Mouse (Mus musculus) kidney, adult 2 months (tissue): ENCODE data around the gene Nubp1. TPM values are rescaled to one million over a fixed set of nuclear protein-coding genes. Genes with fewer than 3 reads are reported as not detected.

Source experiments
- DNase-seq: peaks from one replicate; pipeline ENCODE4 v3.0.0; 2021
- H3K27ac ChIP-seq: fragments of 200-500 bp; 2 replicates; pipeline ENCODE4 v1.5.1; 2012; ENCODE audit warnings: low read depth, low read length, control low read depth, inconsistent platforms; ENCODE audit not compliant: insufficient read depth
- H3K27me3 ChIP-seq: fragments of 200-500 bp; replicated peaks from 2 replicates; pipeline ENCODE4 v1.6.1; 2012; ENCODE audit warnings: mild to moderate bottlenecking, moderate library complexity, low read length, inconsistent platforms; ENCODE audit not compliant: control insufficient read depth, insufficient read depth
- H3K36me3 ChIP-seq: fragments of 200-500 bp; 2 replicates; pipeline ENCODE4 v1.6.1; 2012; ENCODE audit warnings: mild to moderate bottlenecking, moderate library complexity, low read length, inconsistent platforms; ENCODE audit not compliant: control insufficient read depth, insufficient read depth
- H3K4me1 ChIP-seq: fragments of 200-500 bp; 2 replicates; pipeline ENCODE4 v1.6.1; 2011; ENCODE audit warnings: low read length; ENCODE audit not compliant: control insufficient read depth, insufficient read depth
- H3K4me3 ChIP-seq: fragments of 200-500 bp; 2 replicates; pipeline ENCODE4 v1.5.1; 2011; ENCODE audit warnings: mild to moderate bottlenecking, low read depth, low read length, control low read depth; ENCODE audit not compliant: insufficient read depth
- CTCF ChIP-seq: fragments of 200-500 bp; conservative IDR thresholded peaks from 2 replicates; pipeline ENCODE4 v1.5.1; 2011; ENCODE audit warnings: low read depth, mild to moderate bottlenecking, control low read depth, low read length, moderate library complexity, mixed read lengths; ENCODE audit not compliant: insufficient read depth, insufficient read length
- POLR2A ChIP-seq: fragments of 200-500 bp; IDR thresholded peaks from one replicate; pipeline ENCODE4 v1.6.1; 2011; ENCODE audit warnings: low read depth, low read length, control low read depth
- WGBS: fragments of 180-500 bp; shearing (Covaris S2); methylation state at CpG from one replicate; pipeline ENCODE4 v1.1.7; 2018; 5-methylcytosine and 5-hydroxymethylcytosine counted together
- polyA plus RNA-seq: library from polyadenylated mRNA; depleted of rRNA; stranded (reverse); fragments of >200 nt; gene quantifications from 2 replicates; pipeline ENCODE4 v1.2.3, GENCODE M21; 2012

The Nubp1 gene
- polyA plus RNA-seq, 1 experiment = 30.5 TPM

DNA sequence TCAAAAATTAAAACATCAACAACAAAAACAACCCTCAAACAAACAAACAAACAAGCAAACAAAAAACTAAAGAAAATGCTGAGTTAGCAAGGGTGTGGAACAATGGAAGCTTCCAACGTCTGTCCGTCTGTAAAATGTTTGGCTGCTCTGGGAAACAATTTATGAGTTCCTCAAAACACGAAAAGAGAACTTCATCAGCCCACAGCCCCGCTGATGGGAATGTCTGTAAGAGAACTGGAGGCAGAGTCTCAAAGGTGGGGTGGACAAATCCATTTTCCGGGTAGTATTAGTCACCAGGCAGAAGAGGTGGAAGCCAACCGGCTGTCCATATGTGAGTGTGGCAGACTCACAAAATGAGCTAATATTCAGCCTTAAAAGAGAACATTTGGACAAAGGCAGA, 29.6 kb downstream of the Nubp1 start:
- Histone ChIP-seq H3K27ac (no peak overlapping the region), H3K4me3 (no peak overlapping the region), H3K36me3 (no peaks in the 10 kb centered on the region), H3K4me1 (no peaks in the 10 kb centered on the region), H3K27me3 (no peaks in the 10 kb centered on the region)
- no peak for DNase-seq
- 82% methylated on average over 6 of the region's 6 CpGs for WGBS
- no peak for TF ChIP-seq POLR2A
- no peak for TF ChIP-seq CTCF

DNA sequence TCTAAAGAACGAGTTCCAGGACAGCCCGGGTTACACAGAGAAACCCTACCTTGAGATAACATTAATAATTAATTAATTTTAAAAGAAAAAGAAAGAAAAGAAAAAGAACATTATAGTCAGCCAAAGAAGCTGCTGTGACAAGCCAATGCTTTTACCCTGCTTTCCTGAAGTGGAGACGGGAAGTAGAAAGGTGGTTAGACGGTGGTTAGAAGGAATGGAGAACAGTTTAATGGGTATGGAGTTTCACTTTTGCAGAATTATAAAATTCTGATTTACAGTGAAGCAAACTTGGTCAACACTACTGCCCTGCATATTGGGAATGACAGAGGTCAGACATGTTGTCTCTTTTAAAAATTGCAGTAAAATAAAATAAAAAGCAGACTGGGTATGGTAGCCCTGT, 30.0 kb downstream of the Nubp1 start:
- Histone ChIP-seq H3K27ac (no peak overlapping the region), H3K4me3 (no peak overlapping the region), H3K4me1 (no peaks in the 10 kb centered on the region), H3K27me3 (no peaks in the 10 kb centered on the region), H3K36me3 (no peaks in the 10 kb centered on the region)
- DNase-seq = no peak
- 81% methylated on average over 4 of the region's 4 CpGs for WGBS
- TF ChIP-seq POLR2A (no peak), CTCF (no peak)

- TF ChIP-seq CTCF = no peak
- no peak for TF ChIP-seq POLR2A
- H3K27ac ChIP-seq = no peak overlapping the region
- peaks cover 3% of the 10 kb centered on the region; the same call in 1 of the 2 replicates for H3K4me1 ChIP-seq
- no peak for DNase-seq
- no peaks in the 10 kb centered on the region for H3K36me3 ChIP-seq
- no peak overlapping the region for H3K4me3 ChIP-seq
- H3K27me3 ChIP-seq = no peaks in the 10 kb centered on the region
Measured at GRCm38 (mm10) chr16:10443723-10444122, 32.0 kb downstream of the Nubp1 start.

GRCm38 (mm10) chr16:10446573-10447263, 35.0 kb downstream of the Nubp1 start:
- H3K36me3 ChIP-seq = no peaks in the 10 kb centered on the region
- TF ChIP-seq POLR2A = no peak
- TF ChIP-seq CTCF = no peak
- H3K27ac ChIP-seq = no peak overlapping the region
- DNase-seq = no peak
- WGBS = 41% methylated on average over 13 of the region's 13 CpGs
- H3K4me1 ChIP-seq = peaks cover 12% of the 10 kb centered on the region; the same call in 1 of the 2 replicates
- H3K27me3 ChIP-seq = no peaks in the 10 kb centered on the region
- H3K4me3 ChIP-seq = no peak overlapping the region

DNA sequence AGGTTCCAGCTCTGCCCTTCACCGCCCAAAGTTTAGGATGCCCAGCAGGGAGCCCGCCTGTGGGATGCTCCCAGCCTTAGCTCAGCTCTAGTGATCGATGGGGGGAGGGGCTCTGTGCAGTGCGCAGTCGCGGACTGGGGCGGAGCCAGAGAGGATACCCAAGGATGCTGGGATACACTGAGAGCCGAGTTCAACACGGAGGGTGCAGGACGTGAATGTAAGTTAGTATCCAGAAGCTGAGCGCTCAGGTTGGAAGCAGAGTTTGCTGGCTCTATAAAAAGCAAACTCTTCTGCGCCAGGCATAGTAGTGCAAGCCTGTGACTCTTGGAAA, 35.5 kb downstream of the Nubp1 start, which contains the start of gene Tvp23a:
Gene Tvp23a (minus strand): TSS at position 99 of the 331 bp plus-strand sequence.
- H3K27ac ChIP-seq = no peak within 1 kb of the TSS
- no peaks in the 10 kb centered on the region for H3K27me3 ChIP-seq
- DNase-seq = peak; percentile 36
- no peaks in the 10 kb centered on the region for H3K36me3 ChIP-seq
- peaks cover 14% of the 10 kb centered on the region; the same call in 1 of the 2 replicates for H3K4me1 ChIP-seq
- no peak for TF ChIP-seq CTCF
- TF ChIP-seq POLR2A = no peak
- H3K4me3 ChIP-seq = no peak within 1 kb of the TSS
- 27% methylated on average over 12 of the region's 12 CpGs for WGBS

DNA sequence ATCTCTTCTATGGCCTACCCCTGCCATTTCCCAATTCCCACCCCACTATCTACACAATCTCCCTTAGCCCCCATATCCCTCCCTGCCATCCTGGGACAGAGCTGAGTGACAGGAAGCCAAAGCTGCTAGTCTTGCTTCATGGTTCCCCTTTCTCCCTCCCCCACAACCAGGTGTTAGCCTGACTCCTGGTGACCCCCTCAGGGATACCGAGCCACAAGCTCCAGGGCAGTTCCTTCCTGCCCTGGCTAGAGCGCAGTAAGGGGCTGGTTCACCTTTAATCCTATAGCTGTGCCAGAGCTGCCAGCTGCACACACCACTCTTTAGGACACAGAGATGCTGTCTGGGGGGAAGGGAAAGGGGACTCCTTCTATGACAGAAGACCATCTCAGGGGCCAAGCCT, 36.0 kb downstream of the Nubp1 start:
- no peak overlapping the region for H3K27ac ChIP-seq
- no peaks in the 10 kb centered on the region for H3K27me3 ChIP-seq
- H3K36me3 ChIP-seq = no peaks in the 10 kb centered on the region
- H3K4me3 ChIP-seq = no peak overlapping the region
- peaks cover 18% of the 10 kb centered on the region; the same call in 1 of the 2 replicates for H3K4me1 ChIP-seq
- no peak for DNase-seq
- WGBS = 62% methylated on average over 2 of the region's 2 CpGs
- TF ChIP-seq POLR2A (no peak), CTCF (no peak)

DNA sequence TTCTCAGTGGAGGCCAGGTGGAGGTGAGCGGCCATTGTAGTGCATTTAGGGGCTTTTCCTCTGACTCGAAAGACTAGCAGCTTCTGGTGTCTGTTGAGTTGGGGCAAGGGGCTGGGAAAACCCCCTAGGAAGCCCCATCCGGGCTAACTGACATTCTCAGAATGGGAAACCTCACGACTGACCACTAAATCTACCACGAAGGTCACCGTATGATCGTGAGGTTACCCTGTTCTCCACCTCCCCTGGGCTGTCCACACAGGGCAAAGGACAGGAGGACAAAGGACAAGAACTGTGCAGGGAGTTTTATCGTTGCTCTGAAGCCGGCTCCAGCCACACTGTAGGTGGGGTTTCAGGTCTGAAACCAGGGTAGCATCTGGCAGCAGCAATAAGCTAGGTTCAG, 37.2 kb downstream of the Nubp1 start:
- Histone ChIP-seq H3K4me3 (no peak overlapping the region), H3K27ac (peak overlapping the region; percentile 81), H3K36me3 (no peaks in the 10 kb centered on the region), H3K27me3 (no peaks in the 10 kb centered on the region), H3K4me1 (peaks cover 25% of the 10 kb centered on the region; the same call in 1 of the 2 replicates)
- TF ChIP-seq CTCF (no peak), POLR2A (no peak)
- peak; percentile 83 for DNase-seq
- 65% methylated on average over 9 of the region's 9 CpGs for WGBS
